Mouse (Mus musculus): ENCODE data around the gene Gm20517.
"Not testable (repeated sequence)": the region's sequence is repeated elsewhere in the genome, so short reads cannot be mapped to it uniquely, and the experiment has no call there.

Gene Gm20517

GRCm38 (mm10) chr17:47597261-47597660 is 14.1 kb upstream of the Gm20517 start:
- peak; percentile 32 to 42 for DNase-seq

GRCm38 (mm10) chr17:47597838-47598579 is 13.4 kb upstream of the Gm20517 start:
- peak; percentile 74 for DNase-seq

GRCm38 (mm10) chr17:47598580-47599304 is 12.6 kb upstream of the Gm20517 start:
- not testable (repeated sequence) for DNase-seq

- DNase-seq: peak; percentile 63 to 73
These were observed 11.7 kb upstream of the Gm20517 start for GRCm38 (mm10) chr17:47599511-47600297.

- DNase-seq: no peak
These were observed 10.6 kb upstream of the Gm20517 start for GRCm38 (mm10) chr17:47600601-47601388.

GRCm38 (mm10) chr17:47601389-47601755 is 10.0 kb upstream of the Gm20517 start:
- no peak for DNase-seq

- DNase-seq: no peak
These were observed 9.1 kb upstream of the Gm20517 start for GRCm38 (mm10) chr17:47602289-47602688.

GRCm38 (mm10) chr17:47606220-47606619 is 5.2 kb upstream of the Gm20517 start:
- peak in 1 of 2 experiments; percentile 43 for DNase-seq

- no peak for DNase-seq
These were observed 2.2 kb upstream of the Gm20517 start for GRCm38 (mm10) chr17:47609182-47609581.

GRCm38 (mm10) chr17:47611661-47611982 is 233 bp downstream of the Gm20517 start:
- no peak for DNase-seq

GRCm38 (mm10) chr17:47614018-47614417 is 2.6 kb downstream of the Gm20517 start:
- DNase-seq: peak in 1 of 2 experiments; percentile 62

- DNase-seq: no peak
These were observed 4.7 kb downstream of the Gm20517 start for GRCm38 (mm10) chr17:47616119-47616518.

GRCm38 (mm10) chr17:47616652-47617051 is 5.3 kb downstream of the Gm20517 start:
- no peak for DNase-seq

GRCm38 (mm10) chr17:47617605-47618307 is 6.4 kb downstream of the Gm20517 start:
- no peak for DNase-seq

GRCm38 (mm10) chr17:47618556-47619311 is 7.3 kb downstream of the Gm20517 start:
- peak in 1 of 2 experiments; percentile 59 for DNase-seq

- DNase-seq: no peak
These were observed 11.6 kb downstream of the Gm20517 start for GRCm38 (mm10) chr17:47622912-47623554.

- not testable (repeated sequence) for DNase-seq
These were observed 13.2 kb downstream of the Gm20517 start for GRCm38 (mm10) chr17:47624572-47624971.

- peak in 1 of 2 experiments; percentile 51 for DNase-seq
These were observed 13.7 kb downstream of the Gm20517 start for GRCm38 (mm10) chr17:47625088-47625487.

- peak; percentile 17 to 71 for DNase-seq
These were observed 14.6 kb downstream of the Gm20517 start for GRCm38 (mm10) chr17:47626031-47626430.

GRCm38 (mm10) chr17:47627791-47628190 is 16.4 kb downstream of the Gm20517 start:
- no peak for DNase-seq
